Mouse (Mus musculus) left cerebral cortex, adult 8-10 months (tissue): Measurements from ENCODE around the gene Smim23. TPM values are rescaled to one million over a fixed set of nuclear protein-coding genes. Genes with fewer than 3 reads are reported as not detected.

Source experiments
- DNase-seq, 2 experiments: peaks; one replicate each; pipeline ENCODE4 v3.0.0; 2022; ENCODE audit warnings: low spot score in 2 of 2
- total RNA-seq, 4 experiments: library from RNA; stranded (reverse); gene quantifications; 2 replicates each; pipeline ENCODE4 v1.2.4; 2022

Gene Smim23
- total RNA-seq, result not detected

DNA sequence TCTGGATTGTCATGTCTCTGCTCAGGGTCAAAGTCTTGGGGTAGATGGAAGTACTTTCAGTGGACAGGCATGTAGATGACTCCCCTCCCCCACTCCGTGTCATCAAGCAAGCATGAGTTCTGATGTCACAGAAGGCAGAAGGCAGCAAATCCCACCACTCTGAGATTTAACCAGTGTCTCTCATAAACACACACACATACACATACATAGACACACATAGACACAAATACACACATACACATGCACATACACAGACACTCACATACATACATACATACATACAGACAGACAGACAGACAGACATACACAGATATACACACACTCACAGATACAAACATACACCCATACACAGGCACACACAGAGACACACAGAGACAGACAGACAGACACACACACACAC, at the start of gene Smim23:
Smim23 (minus strand) TSS at position 101 of the 400 bp plus-strand sequence.
- no peak for DNase-seq

DNA sequence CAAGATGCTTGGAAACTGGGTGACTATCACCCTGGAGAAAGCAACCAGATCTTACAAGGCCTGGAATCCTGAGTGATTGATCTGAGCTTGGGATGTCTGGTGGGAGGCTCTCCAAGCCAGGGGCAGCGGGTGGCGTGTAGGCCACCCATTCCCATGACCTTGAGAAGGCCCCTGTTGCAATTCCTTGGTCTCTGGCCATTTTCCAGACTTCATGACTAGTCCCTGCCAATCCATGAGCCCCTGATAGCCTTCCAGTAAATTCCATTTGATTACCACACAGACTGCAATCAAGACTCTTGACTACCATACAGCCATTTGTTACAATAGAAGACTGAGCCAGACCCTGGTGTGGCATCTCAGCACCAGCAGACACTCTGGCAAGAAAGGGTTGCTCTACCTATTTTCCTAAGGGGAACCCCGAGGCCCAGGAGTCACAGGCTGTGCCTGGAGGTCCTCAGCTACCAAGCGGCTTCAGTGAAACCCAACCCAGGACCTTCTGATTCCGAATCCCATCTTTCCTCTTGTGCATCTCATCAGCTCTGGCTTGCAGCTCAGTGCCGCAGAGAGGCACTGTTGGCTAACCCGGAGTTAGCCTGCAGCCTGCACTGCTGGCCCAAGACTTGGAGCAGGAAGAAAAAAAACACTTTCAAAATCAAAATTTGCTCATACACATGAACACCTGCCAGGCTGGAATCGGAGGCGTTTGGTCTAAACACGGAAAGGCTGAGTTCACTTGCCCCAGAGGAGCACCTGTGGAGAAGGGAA, 44.4 kb upstream of the Smim23 start:
- DNase-seq, result no peak

DNA sequence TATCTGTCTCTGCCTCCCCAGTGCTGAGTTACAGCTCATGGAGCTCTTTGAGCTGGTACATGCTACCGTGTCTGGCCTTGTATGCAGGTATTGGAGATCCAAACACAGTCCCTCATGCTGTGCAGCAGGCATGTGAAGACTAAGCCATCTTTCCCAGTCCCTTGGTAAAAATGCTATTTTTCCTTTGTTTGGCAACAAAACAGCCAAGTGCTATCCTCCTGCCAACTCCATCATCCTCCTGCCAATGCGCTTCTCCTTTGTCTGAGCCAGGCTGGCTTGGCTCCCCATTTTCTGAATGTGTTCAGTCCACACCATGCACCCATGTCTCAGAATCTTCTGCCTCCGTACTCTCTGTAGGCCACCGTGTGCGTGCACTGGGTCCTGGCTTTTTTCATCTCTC, 40.2 kb upstream of the Smim23 start:
- no peak for DNase-seq

DNA sequence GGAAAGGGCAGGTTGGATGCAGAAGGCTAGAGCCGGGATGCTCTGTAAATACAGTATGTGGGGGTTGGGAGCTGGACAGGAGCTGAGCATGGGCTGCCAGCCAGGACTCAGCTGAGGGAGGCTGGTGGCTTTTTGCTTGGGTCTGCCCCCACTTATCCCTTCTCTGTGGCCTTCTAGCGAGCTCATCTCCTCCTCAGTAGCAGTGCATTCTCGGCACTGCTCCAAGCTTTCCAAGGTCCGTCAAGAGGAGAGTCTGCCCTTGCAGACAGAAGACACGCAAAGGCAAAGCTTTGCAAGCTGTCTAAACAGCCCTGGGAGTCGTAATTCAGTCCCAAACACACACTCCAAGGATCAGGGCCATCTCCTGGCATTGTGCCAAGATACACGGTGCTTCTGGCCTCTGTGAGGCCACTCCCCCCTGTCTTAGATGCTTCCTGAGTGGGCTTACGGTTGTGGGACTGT, 33.0 kb upstream of the Smim23 start:
- DNase-seq, result no peak

DNA sequence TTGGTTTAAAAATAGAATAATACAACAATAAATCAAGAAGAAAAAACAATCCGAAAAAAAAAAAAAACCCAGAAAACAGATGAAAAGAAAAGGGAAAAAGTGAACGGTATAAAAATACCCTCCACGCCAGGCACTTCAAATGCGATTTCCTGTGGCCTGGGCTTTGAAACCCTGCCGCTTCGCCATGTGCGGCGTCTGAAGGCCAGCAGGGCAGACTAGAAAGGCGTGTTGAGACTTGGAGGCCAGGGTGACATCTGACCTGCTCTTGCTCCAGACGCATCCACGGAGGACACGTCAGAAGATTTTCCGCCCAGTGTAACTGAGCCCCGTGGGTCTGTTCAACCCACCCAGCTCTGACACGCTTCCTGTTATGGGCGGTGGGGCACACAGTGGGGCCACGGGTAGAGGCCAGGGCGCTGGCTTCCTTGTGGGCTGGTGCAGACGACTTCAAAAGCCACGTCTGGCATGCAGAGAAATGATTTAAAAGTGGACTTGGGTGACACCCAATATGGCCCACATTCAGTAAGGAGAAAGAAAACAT, 22.3 kb upstream of the Smim23 start:
- DNase-seq, result no peak

GRCm38 (mm10) chr11:32841169-32841568, 16.8 kb upstream of the Smim23 start:
- DNase-seq, result no peak

GRCm38 (mm10) chr11:32840256-32840655, 15.9 kb upstream of the Smim23 start:
- no peak for DNase-seq

DNA sequence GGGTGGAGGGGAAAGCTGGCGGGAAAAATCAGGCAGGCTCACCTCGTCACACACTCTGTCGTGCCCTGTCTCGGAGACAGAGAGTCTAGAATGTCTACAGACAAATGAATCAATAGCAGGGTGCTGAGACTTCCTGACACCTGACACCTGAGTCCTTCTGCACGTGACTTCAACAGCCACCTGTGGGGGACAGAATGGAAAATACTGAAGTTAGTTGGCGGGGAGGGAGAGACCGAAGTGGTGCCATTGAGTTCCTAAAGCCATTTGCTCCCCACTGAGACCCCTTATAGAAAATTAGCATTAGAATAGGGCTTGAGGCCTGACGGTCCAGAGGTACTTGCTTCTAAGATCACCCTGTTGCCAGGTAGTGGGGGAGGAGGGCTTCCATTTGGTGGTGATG, 10.6 kb upstream of the Smim23 start:
- no peak for DNase-seq

GRCm38 (mm10) chr11:32834367-32834918, 10.0 kb upstream of the Smim23 start:
- no peak for DNase-seq

- no peak for DNase-seq
Measured at GRCm38 (mm10) chr11:32817566-32817965, 6.8 kb downstream of the Smim23 start.

- peak in 1 of 2 experiments; percentile 30 for DNase-seq
Measured at GRCm38 (mm10) chr11:32814286-32814685, 10.1 kb downstream of the Smim23 start.

DNA sequence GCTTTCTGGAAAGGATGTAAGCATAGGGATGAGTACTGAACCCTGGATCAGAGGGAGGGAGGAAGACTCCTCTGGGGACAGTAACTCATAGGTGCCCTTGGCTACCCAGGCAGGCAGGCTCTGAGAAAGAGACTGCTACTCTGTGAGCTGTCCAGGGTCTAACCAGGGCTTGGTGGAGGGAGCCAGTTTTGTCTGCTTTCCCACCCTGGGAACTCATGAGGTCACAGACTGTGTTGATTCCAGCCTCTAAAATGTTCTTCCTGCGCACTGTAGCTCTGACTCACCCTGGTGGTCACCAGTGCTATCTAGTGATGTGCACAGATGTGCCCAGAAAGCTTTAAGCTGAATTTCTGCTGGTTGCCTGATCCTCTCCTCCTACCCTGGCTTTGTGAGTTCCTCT, 15.3 kb downstream of the Smim23 start:
- no peak for DNase-seq

DNA sequence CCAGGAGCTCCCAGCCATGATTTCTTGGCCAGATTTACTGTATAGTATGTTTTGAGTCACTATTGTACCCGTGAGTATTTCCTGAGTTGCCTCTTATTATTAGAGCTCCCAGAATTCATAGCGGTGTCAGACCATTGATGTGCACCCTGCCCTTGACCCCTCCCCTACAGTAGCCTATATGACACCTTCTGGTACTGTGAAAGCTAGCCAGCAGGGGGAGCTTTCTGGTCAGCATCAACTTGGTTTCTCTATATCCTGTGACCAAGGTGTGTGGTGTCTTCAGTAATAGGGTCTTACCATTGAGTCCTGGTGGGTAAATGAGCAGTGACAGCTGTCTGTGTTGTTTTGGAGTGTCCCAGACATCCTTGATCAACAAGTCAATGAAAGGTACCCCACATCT, 18.4 kb downstream of the Smim23 start:
- DNase-seq, result no peak

- DNase-seq, result no peak
Measured at GRCm38 (mm10) chr11:32803658-32804057, 20.7 kb downstream of the Smim23 start.

- DNase-seq, result no peak
Measured at GRCm38 (mm10) chr11:32801715-32802114, 22.7 kb downstream of the Smim23 start.

- no peak for DNase-seq
Measured at GRCm38 (mm10) chr11:32800929-32801375, 23.5 kb downstream of the Smim23 start.

DNA sequence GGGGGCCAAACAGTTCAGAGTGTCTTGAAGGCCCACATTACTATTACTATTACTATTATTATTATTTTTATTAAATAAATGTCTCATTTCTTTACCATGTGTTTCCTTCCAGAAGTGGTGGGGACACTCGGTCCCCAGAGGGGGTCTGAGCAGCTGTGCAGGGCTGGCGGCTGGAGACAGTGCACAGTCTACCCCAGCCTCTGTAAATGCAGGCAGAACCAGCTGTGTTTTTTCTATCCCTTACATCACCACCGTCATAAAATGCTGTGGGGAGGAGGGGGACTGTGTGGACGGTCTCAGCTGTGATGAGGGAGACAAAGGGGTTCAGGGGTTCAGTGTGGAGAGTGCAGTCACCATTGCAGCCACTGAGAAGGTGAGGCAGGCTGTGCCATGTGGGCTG, 26.0 kb downstream of the Smim23 start:
- no peak for DNase-seq

- DNase-seq, result no peak
Measured at GRCm38 (mm10) chr11:32794759-32795445, 29.5 kb downstream of the Smim23 start.

- DNase-seq, result no peak
Measured at GRCm38 (mm10) chr11:32786201-32786600, 38.2 kb downstream of the Smim23 start.

DNA sequence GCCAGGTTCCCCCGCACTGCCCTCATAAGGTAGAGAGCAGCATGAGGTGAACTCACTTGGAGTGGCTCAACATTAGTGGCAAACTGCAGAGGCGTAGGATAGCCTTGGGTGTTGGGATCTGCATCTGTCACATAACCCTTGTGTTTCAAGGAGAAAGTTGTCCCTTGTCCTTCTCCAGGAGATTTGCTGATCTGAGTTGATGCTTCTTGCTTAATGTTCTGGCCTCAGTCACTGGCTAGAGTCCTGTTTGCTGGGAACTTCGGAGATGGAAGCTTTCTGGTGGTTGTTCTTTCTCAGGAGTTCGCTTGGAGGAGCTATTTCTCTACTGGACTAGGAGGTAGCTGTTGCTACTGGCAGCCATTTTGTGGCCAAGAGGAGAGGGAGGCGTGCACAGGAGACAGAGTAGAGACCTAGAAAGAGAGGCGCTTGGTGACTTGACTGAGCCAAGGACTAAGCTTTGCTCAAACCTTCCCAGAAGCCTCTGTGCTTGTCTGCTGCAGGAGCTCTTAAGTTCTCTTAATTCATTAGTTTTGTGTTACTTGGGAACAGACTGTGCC, 38.7 kb downstream of the Smim23 start:
- DNase-seq, result no peak

- DNase-seq, result no peak
Measured at GRCm38 (mm10) chr11:32782724-32783123, 41.7 kb downstream of the Smim23 start.
